Mouse (Mus musculus) kidney, postnatal 0 days (tissue): ENCODE measurements around the gene Gm21870. TPM values are rescaled to one million over a fixed set of nuclear protein-coding genes. Genes with fewer than 3 reads are reported as not detected.
"Not testable (repeated sequence)": the region's sequence is repeated elsewhere in the genome, so short reads cannot be mapped to it uniquely, and the experiment has no call there.

Experiments used
- ATAC-seq: fragments of 200-750 bp; cut with Nextera tagmentation; replicated peaks from 2 replicates; pipeline ENCODE4 v1.8.0; 2017; ENCODE audit warnings: low read depth, moderate number of reproducible peaks, moderate TSS enrichment, moderate library complexity; ENCODE audit not compliant: low FRiP score
- DNase-seq: peaks from one replicate; pipeline ENCODE4 v3.0.0-alpha.2; 2016; ENCODE audit warnings: low spot score
- H3K27ac ChIP-seq: fragments of 300-500 bp; sonication (generic); 2 replicates; pipeline ENCODE4 v1.5.1; 2014; ENCODE audit warnings: mild to moderate bottlenecking
- H3K27me3 ChIP-seq: fragments of 300-500 bp; sonication (generic); 2 replicates; pipeline ENCODE4 v1.6.1; 2014; ENCODE audit warnings: low read length, mixed read lengths; ENCODE audit not compliant: insufficient read depth
- H3K36me3 ChIP-seq: fragments of 300-500 bp; sonication (generic); 2 replicates; pipeline ENCODE4 v1.6.1; 2014; ENCODE audit warnings: low read length, mixed read lengths; ENCODE audit not compliant: insufficient read depth
- H3K4me1 ChIP-seq: fragments of 300-500 bp; sonication (generic); replicated peaks from 2 replicates; pipeline ENCODE4 v1.6.1; 2014; ENCODE audit warnings: antibody characterized with exemption, low read length, mixed read lengths; ENCODE audit not compliant: insufficient read depth
- H3K4me2 ChIP-seq: fragments of 300-500 bp; sonication (generic); 2 replicates; pipeline ENCODE4 v1.6.1; 2014; ENCODE audit warnings: mild to moderate bottlenecking, low read length, moderate library complexity, mixed read lengths
- H3K4me3 ChIP-seq: fragments of 300-500 bp; sonication (generic); replicated peaks from 2 replicates; pipeline ENCODE4 v1.5.1; 2014; ENCODE audit warnings: low read depth, low read length
- H3K9ac ChIP-seq: fragments of 300-500 bp; sonication (generic); 2 replicates; pipeline ENCODE4 v1.6.1; 2014; ENCODE audit warnings: low read depth, low read length
- H3K9me3 ChIP-seq: fragments of 300-500 bp; sonication (generic); replicated peaks from 2 replicates; pipeline ENCODE4 v1.6.1; 2016; ENCODE audit warnings: low read length, inconsistent platforms, mixed read lengths
- WGBS: fragments of 180-500 bp; shearing (Covaris S2); extraction: QIAGEN DNeasy Blood & Tissue Kit; methylation state at CpG from one replicate; pipeline ENCODE4 v1.1.7; 2014; 5-methylcytosine and 5-hydroxymethylcytosine counted together
- polyA plus RNA-seq: library from polyadenylated mRNA; unstranded; fragments of >200 nt; fragmentation: Nextera tagmentation; extraction: Ambion mirVana; gene quantifications from 2 replicates; pipeline ENCODE4 v1.2.1, GENCODE M21; 2015

Gene Gm21870
- not detected in 2 replicates for polyA plus RNA-seq

- ATAC-seq, H3K4me3 ChIP-seq, H3K9ac ChIP-seq, DNase-seq, H3K4me1 ChIP-seq, H3K9me3 ChIP-seq, H3K27ac ChIP-seq, H3K27me3 ChIP-seq, H3K4me2 ChIP-seq, H3K36me3 ChIP-seq: not testable (repeated sequence)
Observed at GRCm38 (mm10) chrX:33986716-33987115, at the start of gene Gm21870. Gene Gm21870 (minus strand): TSS chrX:33986816.

- WGBS = no CpG with 5 or more reads among the region's 4 CpGs
- not testable (repeated sequence) for H3K27ac ChIP-seq
Observed at GRCm38 (mm10) chrX:33956440-33956839, 30.2 kb downstream of the Gm21870 start, which contains the start of gene Btbd35f6. Gene Btbd35f6 (minus strand): TSS chrX:33956540.

More at GRCm38 (mm10) chrX:33956440-33956839, 30.2 kb downstream of the Gm21870 start, which contains the start of gene Btbd35f6:
- not testable (repeated sequence) for H3K27me3 ChIP-seq, ATAC-seq, H3K9me3 ChIP-seq, H3K4me3 ChIP-seq, H3K4me2 ChIP-seq, H3K4me1 ChIP-seq, H3K36me3 ChIP-seq, DNase-seq, H3K9ac ChIP-seq

Other genes starting within 250 kb of the Gm21870 start
- not detected in 2 replicates for gene Btbd35f6, start 30.3 kb downstream of the Gm21870 start, polyA plus RNA-seq
- not detected in 2 replicates for gene Btbd35f9, start 174.7 kb upstream of the Gm21870 start, polyA plus RNA-seq